Comparison of ENCODE assay signal across 9 mouse cellular contexts in genomic region chr7:81452971-81453441, GRCm38 (mm10). TPM values are rescaled to one million over a fixed set of nuclear protein-coding genes. Genes with fewer than 3 reads are reported as not detected.
DNase-seq lines count a peak whose midpoint lies in the region; ATAC-seq and TF ChIP-seq lines count a peak whose summit lies in the region.
"Had no signal": no experiment of that assay in that cellular context is flagged by ENCODE, and none has a peak within 500 bp of the region (broad histone marks: within the 10 kb centered on the region; RNA-seq: fewer than 3 reads in every experiment).

No protein-coding gene starts in this region.

- H3K4me1 ChIP-seq in lung, adult 2 months (ENCODE audit: control insufficient read depth, insufficient read depth, low read length), result peaks cover 4% of the 10 kb centered on the region; the same call in 1 of the 2 replicates
- 0 out of 2 replicates have a peak, but pooled peaks cover 3% of the 10 kb centered on the region for H3K4me1 ChIP-seq in intestine, postnatal 0 days (replicated peaks; ENCODE audit: control insufficient read depth, insufficient read depth, low read length)
- H3K4me1 ChIP-seq in limb, embryonic 15.5 days, result peaks cover 27% of the 10 kb centered on the region
- peaks cover 26% of the 10 kb centered on the region for H3K4me1 ChIP-seq in stomach, embryonic 15.5 days
- peaks cover 6% of the 10 kb centered on the region for H3K4me1 ChIP-seq in thymus, adult 2 months (replicated peaks; ENCODE audit: control insufficient read depth, insufficient read depth, low read length)

- no peak for ATAC-seq in intestine, postnatal 0 days
- no peak for ATAC-seq in limb, embryonic 15.5 days (ENCODE audit: insufficient number of reproducible peaks, low FRiP score, low TSS enrichment, low read depth)
- no peak for ATAC-seq in stomach, embryonic 15.5 days (ENCODE audit: insufficient read depth, low FRiP score, low read depth)

- intact Hi-C loops in gastrocnemius, postnatal 36 days (cut with DNase I), result loop anchor here (5.0 to 10.0 kb wide), 2 partner anchors 96 to 112 kb away; partner anchors contain the start of gene Fsd2

- no peaks in the 10 kb centered on the region for H3K9me3 ChIP-seq in intestine, postnatal 0 days (ENCODE audit: control insufficient read depth)
- H3K9me3 ChIP-seq in limb, embryonic 15.5 days, result no peaks in the 10 kb centered on the region
- no peaks in the 10 kb centered on the region for H3K9me3 ChIP-seq in stomach, embryonic 15.5 days
- H3K9me3 ChIP-seq: liver, embryonic 15.5 days had no signal

- H3K4me2 ChIP-seq in intestine, postnatal 0 days (replicated peaks; ENCODE audit: low read depth), result no peak overlapping the region
- H3K4me2 ChIP-seq in limb, embryonic 15.5 days, result peak overlapping the region; percentile 95
- peak overlapping the region; percentile 93; the same call in 1 of the 2 replicates for H3K4me2 ChIP-seq in stomach, embryonic 15.5 days

- H3K27ac ChIP-seq in intestine, postnatal 0 days (ENCODE audit: low read depth, low read length), result no peak overlapping the region
- no peak overlapping the region for H3K27ac ChIP-seq in limb, embryonic 15.5 days
- H3K27ac ChIP-seq in stomach, embryonic 15.5 days, result no peak overlapping the region
- H3K27ac ChIP-seq in thymus, adult 2 months (ENCODE audit: control insufficient read depth, insufficient read depth, low read length), result no peak overlapping the region
- H3K27ac ChIP-seq: liver, embryonic 15.5 days had no signal

- H3K36me3 ChIP-seq in intestine, postnatal 0 days (ENCODE audit: control insufficient read depth, insufficient read depth), result no peaks in the 10 kb centered on the region
- no peaks in the 10 kb centered on the region for H3K36me3 ChIP-seq in limb, embryonic 15.5 days
- H3K36me3 ChIP-seq in stomach, embryonic 15.5 days, result no peaks in the 10 kb centered on the region
- H3K36me3 ChIP-seq in thymus, adult 2 months (ENCODE audit: control insufficient read depth, insufficient read depth, low read length), result no peaks in the 10 kb centered on the region
- H3K36me3 ChIP-seq: liver, embryonic 15.5 days had no signal

- WGBS in lung, adult 2 months, result 11% methylated on average over 21 of the region's 21 CpGs
- 7% methylated on average over 21 of the region's 21 CpGs for WGBS in intestine, postnatal 0 days
- WGBS in limb, embryonic 15.5 days, result 2% methylated on average over 21 of the region's 21 CpGs
- WGBS in stomach, embryonic 15.5 days, result 4% methylated on average over 21 of the region's 21 CpGs
- 13% methylated on average over 21 of the region's 21 CpGs for WGBS in thymus, adult 2 months

- no peak for TF ChIP-seq CTCF in lung, adult 2 months (IDR thresholded peaks at IDR 0.05; ENCODE audit: insufficient read depth, low read length)
- no peak for TF ChIP-seq CTCF in intestine, postnatal 0 days (IDR thresholded peaks at IDR 0.05; ENCODE audit: low read depth)
- TF ChIP-seq CTCF in thymus, adult 2 months (IDR thresholded peaks at IDR 0.05; ENCODE audit: borderline replicate concordance, control insufficient read depth, extremely low read depth, insufficient read depth, low read length, poor library complexity), result no peak

- peak; percentile 6 for DNase-seq in lung, adult 2 months
- DNase-seq in lung, postnatal 14 days, result no peak
- peak; percentile 25 to 41 for DNase-seq in cerebellum, postnatal 14 days
- DNase-seq in gastrocnemius, postnatal 36 days, result peak; percentile 28 to 39
- no peak for DNase-seq in thymus, adult 2 months

- H3K4me3 ChIP-seq in lung, adult 2 months (replicated peaks; ENCODE audit: extremely low read depth, low read depth, low read length), result peak overlapping the region; percentile 10
- peak overlapping the region; percentile 57; the same call in 1 of the 2 replicates for H3K4me3 ChIP-seq in intestine, postnatal 0 days (ENCODE audit: low read depth, low read length)
- peak overlapping the region; percentile 51; the same call in 1 of the 2 replicates for H3K4me3 ChIP-seq in limb, embryonic 15.5 days
- H3K4me3 ChIP-seq in stomach, embryonic 15.5 days (replicated peaks), result peak overlapping the region; percentile 52; the same call in 1 of the 2 replicates
- H3K4me3 ChIP-seq in thymus, adult 2 months (ENCODE audit: control insufficient read depth, insufficient read depth, low read length), result no peak overlapping the region

- H3K9ac ChIP-seq in intestine, postnatal 0 days (ENCODE audit: low read depth, low read length), result no peak overlapping the region
- no peak overlapping the region for H3K9ac ChIP-seq in limb, embryonic 15.5 days
- H3K9ac ChIP-seq in stomach, embryonic 15.5 days, result no peak overlapping the region
- H3K9ac ChIP-seq: liver, embryonic 15.5 days had no signal

- no peak for TF ChIP-seq POLR2A in lung, adult 2 months (IDR thresholded peaks at IDR 0.05; ENCODE audit: borderline replicate concordance, extremely low read depth, low read depth, low read length)
- no peak for TF ChIP-seq POLR2A in thymus, adult 2 months (IDR thresholded peaks at IDR 0.05; ENCODE audit: control insufficient read depth, extremely low read depth, insufficient read depth, low read length, poor library complexity)

- H3K27me3 ChIP-seq in intestine, postnatal 0 days (replicated peaks; ENCODE audit: control insufficient read depth, insufficient read depth, low read length), result peaks cover 64% of the 10 kb centered on the region
- H3K27me3 ChIP-seq in limb, embryonic 15.5 days, result peaks cover 81% of the 10 kb centered on the region
- peaks cover 57% of the 10 kb centered on the region for H3K27me3 ChIP-seq in stomach, embryonic 15.5 days (replicated peaks)
- peaks cover 14% of the 10 kb centered on the region for H3K27me3 ChIP-seq in thymus, adult 2 months (ENCODE audit: control insufficient read depth, insufficient read depth, low read length)

RNA-seq across cellular contexts. Expression of gene Cpeb1, which starts 2.3 kb away (rescaled TPM):
- polyA plus RNA-seq in lung, adult 2 months (2012; rRNA removed), result 12.5 and 15.9 TPM in 2 replicates
- 10 to 100 TPM; 22.0 to 28.9 TPM for total RNA-seq in gastrocnemius, postnatal 36 days (2021)
- polyA plus RNA-seq in intestine, postnatal 0 days (2015; fragmentation: Nextera tagmentation; extraction: Ambion mirVana), result 1.4 TPM in 2 replicates
- 0.56 and 0.68 TPM in 2 replicates for polyA plus RNA-seq in limb, embryonic 15.5 days (2015; fragmentation: Nextera tagmentation; extraction: Ambion mirVana)
- 0.83 and 0.89 TPM in 2 replicates for polyA plus RNA-seq in stomach, embryonic 15.5 days (2015; fragmentation: Nextera tagmentation; extraction: Ambion mirVana)
- polyA plus RNA-seq in thymus, adult 2 months (2012; rRNA removed), result 8.8 and 13.5 TPM in 2 replicates

RNA-seq across cellular contexts. Expression of gene Ap3b2, which starts 40.7 kb away (rescaled TPM):
- polyA plus RNA-seq in lung, adult 2 months (2012; rRNA removed), result 0.08 and 0.09 TPM in 2 replicates
- under 1 TPM; 0.59 to 0.62 TPM for total RNA-seq in gastrocnemius, postnatal 36 days (2021)
- 2.3 and 2.7 TPM in 2 replicates for polyA plus RNA-seq in intestine, postnatal 0 days (2015; fragmentation: Nextera tagmentation; extraction: Ambion mirVana)
- 0.24 TPM in 2 replicates for polyA plus RNA-seq in limb, embryonic 15.5 days (2015; fragmentation: Nextera tagmentation; extraction: Ambion mirVana)
- 4.6 and 6.2 TPM in 2 replicates for polyA plus RNA-seq in stomach, embryonic 15.5 days (2015; fragmentation: Nextera tagmentation; extraction: Ambion mirVana)
- 0.60 and 0.65 TPM in 2 replicates for polyA plus RNA-seq in thymus, adult 2 months (2012; rRNA removed)

RNA-seq across cellular contexts. Expression of gene BC048679, which starts 45.1 kb away (rescaled TPM):
- not detected in 2 replicates for polyA plus RNA-seq in lung, adult 2 months (2012; rRNA removed)
- 1 to 10 TPM; 2.3 to 3.5 TPM for total RNA-seq in gastrocnemius, postnatal 36 days (2021)
- polyA plus RNA-seq in intestine, postnatal 0 days (2015; fragmentation: Nextera tagmentation; extraction: Ambion mirVana), result not detected in 2 replicates
- not detected in 2 replicates for polyA plus RNA-seq in limb, embryonic 15.5 days (2015; fragmentation: Nextera tagmentation; extraction: Ambion mirVana)
- not detected in 2 replicates for polyA plus RNA-seq in stomach, embryonic 15.5 days (2015; fragmentation: Nextera tagmentation; extraction: Ambion mirVana)
- polyA plus RNA-seq in thymus, adult 2 months (2012; rRNA removed), result not detected in 2 replicates
- polyA plus RNA-seq: liver, embryonic 15.5 days had no signal

Comparison
In these comparisons a context has a peak if more than half of its experiments do, and no peak if none do; other contexts are left out.
1. DNase-seq: peak in lung, adult 2 months (single experiment), cerebellum, postnatal 14 days (2 of 2) and gastrocnemius, postnatal 36 days (2 of 2); none in lung, postnatal 14 days (single experiment) and thymus, adult 2 months (single experiment).